Mouse (Mus musculus) limb, embryonic 12.5 days (tissue): ENCODE data around the gene Alk. TPM values are rescaled to one million over a fixed set of nuclear protein-coding genes. Genes with fewer than 3 reads are reported as not detected.

Experiments used
- ATAC-seq: fragments of 200-750 bp; cut with Nextera tagmentation; 2 replicates; pipeline ENCODE4 v1.8.0; 2017; ENCODE audit warnings: low read depth, moderate TSS enrichment; ENCODE audit not compliant: insufficient number of reproducible peaks, insufficient read depth, low FRiP score, low TSS enrichment
- H3K27ac ChIP-seq: fragments of 300-500 bp; sonication (generic); 2 replicates; pipeline ENCODE4 v1.5.1; 2016; ENCODE audit warnings: mild to moderate bottlenecking, moderate library complexity
- H3K27me3 ChIP-seq: fragments of 300-500 bp; sonication (generic); 2 replicates; pipeline ENCODE4 v1.6.1; 2016; ENCODE audit warnings: mild to moderate bottlenecking, moderate library complexity
- H3K36me3 ChIP-seq: fragments of 300-500 bp; sonication (generic); 2 replicates; pipeline ENCODE4 v1.6.1; 2016; ENCODE audit warnings: mild to moderate bottlenecking, moderate library complexity
- H3K4me1 ChIP-seq: fragments of 300-500 bp; sonication (generic); replicated peaks from 2 replicates; pipeline ENCODE4 v1.6.1; 2016
- H3K4me2 ChIP-seq: fragments of 300-500 bp; sonication (generic); 2 replicates; pipeline ENCODE4 v1.6.1; 2016; ENCODE audit warnings: mild to moderate bottlenecking, moderate library complexity
- H3K4me3 ChIP-seq: fragments of 300-500 bp; sonication (generic); replicated peaks from 2 replicates; pipeline ENCODE4 v1.5.1; 2016; ENCODE audit warnings: mild to moderate bottlenecking
- H3K9ac ChIP-seq: fragments of 300-500 bp; sonication (generic); replicated peaks from 2 replicates; pipeline ENCODE4 v1.6.1; 2016; ENCODE audit warnings: mild to moderate bottlenecking, moderate library complexity
- H3K9me3 ChIP-seq: fragments of 300-500 bp; sonication (generic); 2 replicates; pipeline ENCODE4 v1.6.1; 2016; ENCODE audit warnings: mild to moderate bottlenecking, moderate library complexity
- WGBS: fragments of 180-500 bp; shearing (Covaris S2); methylation state at CpG from one replicate; pipeline ENCODE4 v1.1.7; 2016; 5-methylcytosine and 5-hydroxymethylcytosine counted together
- polyA plus RNA-seq: library from polyadenylated mRNA; unstranded; fragments of >200 nt; fragmentation: Nextera tagmentation; extraction: Ambion mirVana; gene quantifications from 2 replicates; pipeline ENCODE4 v1.2.1, GENCODE M21; 2016

The Alk gene
- polyA plus RNA-seq, 1 experiment from 2014 or later = 0.44 TPM

DNA sequence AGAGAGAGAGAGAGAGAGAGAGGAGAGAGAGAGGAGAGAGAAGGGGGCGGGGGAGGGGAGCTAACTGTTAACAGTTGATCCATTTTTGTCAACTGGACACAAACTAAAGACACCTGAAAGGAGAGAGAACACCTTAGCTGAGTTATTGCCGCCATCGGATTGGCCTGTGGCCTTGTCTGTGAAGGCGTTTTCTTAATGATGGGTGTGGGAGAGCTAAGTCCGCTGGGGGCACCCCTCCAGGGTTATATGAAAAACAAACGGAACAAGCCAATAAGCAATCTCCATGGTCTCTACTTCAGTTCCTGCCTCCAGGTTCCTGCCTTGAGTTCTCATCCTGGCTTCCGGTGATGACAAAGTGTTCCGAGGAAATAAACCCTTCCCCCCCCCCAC is 734.2 kb downstream of the Alk start:
- H3K36me3 ChIP-seq = no peaks in the 10 kb centered on the region
- H3K27ac ChIP-seq = no peak overlapping the region
- H3K4me3 ChIP-seq = peak overlapping the region; percentile 49; the same call in 1 of the 2 replicates
- H3K9ac ChIP-seq = no peak overlapping the region
- peaks cover 8% of the 10 kb centered on the region; the same call in 1 of the 2 replicates for H3K27me3 ChIP-seq
- H3K9me3 ChIP-seq = no peaks in the 10 kb centered on the region
- ATAC-seq = no peak
- 0 out of 2 replicates have a peak, but pooled peaks cover 2% of the 10 kb centered on the region for H3K4me1 ChIP-seq
- H3K4me2 ChIP-seq = no peak overlapping the region
- 82% methylated on average over 7 of the region's 8 CpGs for WGBS

DNA sequence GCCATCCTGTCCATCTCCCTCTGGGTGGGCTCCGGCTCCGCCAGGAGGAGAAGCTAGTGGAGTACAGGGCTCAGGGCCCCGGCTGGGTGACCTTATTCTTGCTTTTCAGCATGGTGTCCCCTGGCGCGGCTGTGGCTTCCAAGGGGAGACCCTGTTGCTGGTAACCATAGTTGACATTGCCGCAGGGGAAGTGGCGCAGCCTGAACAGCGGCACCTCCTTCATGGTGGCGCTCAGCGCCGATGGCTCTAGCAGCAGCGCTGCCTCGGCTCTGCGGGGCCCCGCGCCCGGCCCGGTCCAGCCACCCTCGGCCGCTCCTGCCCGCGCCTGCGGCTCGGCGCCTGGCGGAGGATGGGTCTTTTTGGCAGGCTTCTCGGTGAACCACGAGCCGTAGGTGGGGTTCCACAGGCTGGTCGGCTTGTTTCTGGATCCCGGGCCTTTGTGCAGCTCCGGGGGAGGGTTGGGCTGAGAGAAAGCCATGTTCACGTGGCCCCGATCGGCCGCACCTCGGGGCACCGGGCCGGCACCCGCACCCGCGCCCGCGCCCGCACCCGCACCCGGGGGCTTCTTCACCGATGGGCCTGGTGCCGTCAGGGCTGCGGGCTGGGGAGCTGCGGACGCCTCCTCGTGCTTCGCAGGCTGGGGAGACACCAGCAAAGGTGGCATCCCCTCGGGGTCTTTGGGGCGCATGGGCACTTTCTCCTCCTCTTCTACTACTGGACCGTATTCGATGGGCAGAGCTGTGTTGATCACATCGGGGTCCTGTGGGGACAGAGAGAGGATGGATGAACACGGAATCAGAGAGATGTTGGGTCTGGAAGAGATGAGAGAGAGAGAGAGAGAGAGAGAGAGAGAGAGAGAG is 734.8 kb downstream of the Alk start:
- 0 out of 2 replicates have a peak overlapping the region, but pooled peaks have one; percentile 14 for H3K27ac ChIP-seq
- no peaks in the 10 kb centered on the region for H3K36me3 ChIP-seq
- WGBS = 6% methylated on average over 60 of the region's 60 CpGs
- H3K9ac ChIP-seq = peak overlapping the region; percentile 70
- peak overlapping the region; percentile 49 for H3K4me3 ChIP-seq
- H3K4me2 ChIP-seq = peak overlapping the region; percentile 80
- H3K27me3 ChIP-seq = peaks cover 8% of the 10 kb centered on the region; the same call in 1 of the 2 replicates
- no peaks in the 10 kb centered on the region for H3K9me3 ChIP-seq
- 0 out of 2 replicates have a peak, but pooled peaks have one; percentile 76 for ATAC-seq
- 0 out of 2 replicates have a peak, but pooled peaks cover 2% of the 10 kb centered on the region for H3K4me1 ChIP-seq

- no peak overlapping the region for H3K9ac ChIP-seq
- H3K9me3 ChIP-seq = no peaks in the 10 kb centered on the region
- H3K27ac ChIP-seq = no peak overlapping the region
- 86% methylated on average over 12 of the region's 12 CpGs for WGBS
- no peak overlapping the region for H3K4me2 ChIP-seq
- H3K4me1 ChIP-seq = 0 out of 2 replicates have a peak, but pooled peaks cover 2% of the 10 kb centered on the region
- no peak overlapping the region for H3K4me3 ChIP-seq
- no peaks in the 10 kb centered on the region for H3K36me3 ChIP-seq
- ATAC-seq = no peak
- H3K27me3 ChIP-seq = peaks cover 8% of the 10 kb centered on the region; the same call in 1 of the 2 replicates
These were observed 735.6 kb downstream of the Alk start for GRCm38 (mm10) chr17:71868828-71869227.

DNA sequence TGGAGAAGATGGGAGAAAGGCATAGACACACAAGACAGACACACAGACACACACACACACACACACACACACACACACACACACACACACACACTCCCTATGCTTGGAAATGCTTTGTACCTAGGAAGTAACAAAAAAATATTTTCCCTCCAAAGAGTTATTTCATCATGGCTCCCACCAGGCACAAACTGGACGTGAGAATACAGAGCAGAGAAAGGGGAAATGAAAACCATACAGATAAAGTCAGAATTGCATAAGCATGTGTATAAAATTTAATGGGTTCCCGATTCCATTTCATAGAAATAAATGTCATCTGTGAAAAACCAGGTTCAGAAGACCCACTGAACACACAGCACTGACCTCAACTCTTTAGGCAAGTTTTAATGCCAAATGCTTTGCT is 736.5 kb downstream of the Alk start:
- H3K27ac ChIP-seq = no peak overlapping the region
- no peak overlapping the region for H3K4me2 ChIP-seq
- ATAC-seq = no peak
- H3K9me3 ChIP-seq = no peaks in the 10 kb centered on the region
- H3K4me3 ChIP-seq = no peak overlapping the region
- no peaks in the 10 kb centered on the region for H3K36me3 ChIP-seq
- H3K27me3 ChIP-seq = peaks cover 8% of the 10 kb centered on the region; the same call in 1 of the 2 replicates
- WGBS = 76% methylated on average over 2 of the region's 2 CpGs
- H3K4me1 ChIP-seq = 0 out of 2 replicates have a peak, but pooled peaks cover 2% of the 10 kb centered on the region
- H3K9ac ChIP-seq = no peak overlapping the region

GRCm38 (mm10) chr17:71865437-71865836 is 739.0 kb downstream of the Alk start:
- no peak overlapping the region for H3K4me3 ChIP-seq
- peaks cover 6% of the 10 kb centered on the region; the same call in 1 of the 2 replicates for H3K27me3 ChIP-seq
- H3K4me1 ChIP-seq = 0 out of 2 replicates have a peak, but pooled peaks cover 2% of the 10 kb centered on the region
- H3K27ac ChIP-seq = no peak overlapping the region
- no peak overlapping the region for H3K4me2 ChIP-seq
- no peak for ATAC-seq
- no peaks in the 10 kb centered on the region for H3K9me3 ChIP-seq
- WGBS = 73% methylated on average over 5 of the region's 5 CpGs
- H3K9ac ChIP-seq = no peak overlapping the region
- H3K36me3 ChIP-seq = no peaks in the 10 kb centered on the region

DNA sequence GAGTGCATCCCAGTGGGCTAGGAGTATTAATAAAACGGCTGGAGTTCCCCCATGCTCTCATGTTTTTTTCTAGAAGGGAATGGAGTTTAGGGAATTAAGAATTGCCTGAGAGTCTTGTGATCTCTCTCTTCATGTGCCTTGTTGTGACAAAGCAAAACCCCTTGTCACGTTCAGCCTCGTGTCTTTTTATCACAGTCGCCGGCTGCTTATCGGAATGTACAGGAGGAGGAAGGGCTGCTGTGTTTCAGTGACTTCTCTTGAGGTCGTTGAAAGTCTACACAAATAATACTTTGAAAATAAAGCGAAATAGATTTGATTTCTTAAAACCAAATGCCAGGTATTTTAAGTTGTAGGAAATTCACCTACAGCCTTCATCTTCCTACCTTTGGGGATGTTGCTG is 740.4 kb downstream of the Alk start:
- H3K27ac ChIP-seq = no peak overlapping the region

DNA sequence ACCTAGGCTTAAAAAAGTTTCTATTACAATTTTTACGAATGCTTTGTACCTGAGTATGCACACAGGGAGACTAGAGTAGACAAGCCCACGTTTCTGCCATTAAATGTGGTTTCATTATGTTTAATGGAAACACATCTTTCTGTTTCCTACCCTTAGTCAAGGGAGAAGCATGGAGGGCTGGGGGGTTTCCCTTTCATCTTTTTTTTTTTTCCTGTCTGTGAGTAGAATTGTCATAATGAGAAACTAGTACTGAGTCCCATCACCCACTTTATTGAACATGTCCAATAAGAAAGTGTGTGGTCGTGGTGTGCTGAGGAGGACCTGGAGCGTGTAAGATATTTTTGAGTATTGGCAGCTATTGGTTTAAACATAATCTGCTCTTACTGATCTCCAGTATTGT is 741.5 kb downstream of the Alk start:
- no peak for ATAC-seq

More for the DNA sequence above, 740.4 kb downstream of the Alk start:
- Histone ChIP-seq H3K27me3 (no peaks in the 10 kb centered on the region), H3K36me3 (no peaks in the 10 kb centered on the region), H3K9me3 (no peaks in the 10 kb centered on the region; the same call in 1 of the 2 replicates), H3K4me3 (no peak overlapping the region), H3K4me2 (no peak overlapping the region), H3K9ac (no peak overlapping the region), H3K4me1 (no peaks in the 10 kb centered on the region)
- 90% methylated on average over 8 of the region's 8 CpGs for WGBS
- ATAC-seq = no peak

GRCm38 (mm10) chr17:71862184-71862583 is 742.2 kb downstream of the Alk start:
- Histone ChIP-seq H3K27me3 (no peaks in the 10 kb centered on the region), H3K4me3 (no peak overlapping the region), H3K4me1 (no peaks in the 10 kb centered on the region), H3K9me3 (no peaks in the 10 kb centered on the region; the same call in 1 of the 2 replicates), H3K27ac (no peak overlapping the region), H3K9ac (no peak overlapping the region), H3K4me2 (no peak overlapping the region), H3K36me3 (no peaks in the 10 kb centered on the region)
- WGBS = 87% methylated on average over 3 of the region's 3 CpGs
- no peak for ATAC-seq

More for the DNA sequence above, 741.5 kb downstream of the Alk start:
- WGBS = 83% methylated on average over 4 of the region's 4 CpGs
- H3K36me3 ChIP-seq = no peaks in the 10 kb centered on the region
- no peak overlapping the region for H3K4me3 ChIP-seq
- H3K9me3 ChIP-seq = no peaks in the 10 kb centered on the region; the same call in 1 of the 2 replicates
- no peaks in the 10 kb centered on the region for H3K27me3 ChIP-seq
- H3K4me2 ChIP-seq = no peak overlapping the region
- H3K4me1 ChIP-seq = no peaks in the 10 kb centered on the region
- no peak overlapping the region for H3K9ac ChIP-seq
- H3K27ac ChIP-seq = no peak overlapping the region

DNA sequence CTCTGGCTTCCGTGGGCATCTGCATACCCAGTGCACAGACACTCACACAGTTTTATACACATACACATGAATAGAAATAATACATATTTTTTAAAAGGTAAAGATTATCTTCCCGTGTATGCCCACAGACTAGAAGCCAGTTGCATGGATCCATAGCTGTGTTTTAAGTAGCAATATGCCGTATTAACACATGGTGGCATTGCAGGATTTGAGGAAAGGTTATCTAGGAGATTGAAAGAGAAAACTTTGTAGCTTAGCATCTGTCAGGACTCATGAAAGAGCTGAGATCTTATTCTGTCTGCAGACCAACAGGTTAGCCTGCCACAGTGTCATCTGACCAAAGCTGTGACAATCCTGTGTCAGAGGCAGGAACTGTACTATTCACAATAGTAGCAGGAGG is 772.5 kb downstream of the Alk start:
- Histone ChIP-seq H3K4me2 (no peak overlapping the region), H3K27ac (no peak overlapping the region), H3K27me3 (no peaks in the 10 kb centered on the region), H3K36me3 (no peaks in the 10 kb centered on the region), H3K4me1 (peaks cover 18% of the 10 kb centered on the region), H3K9me3 (no peaks in the 10 kb centered on the region), H3K4me3 (no peak overlapping the region), H3K9ac (no peak overlapping the region)
- 82% methylated on average over 3 of the region's 3 CpGs for WGBS
- no peak for ATAC-seq

GRCm38 (mm10) chr17:71828647-71829414 is 775.6 kb downstream of the Alk start:
- Histone ChIP-seq H3K4me1 (peaks cover 29% of the 10 kb centered on the region), H3K4me2 (no peak overlapping the region), H3K9me3 (no peaks in the 10 kb centered on the region), H3K27ac (no peak overlapping the region), H3K9ac (no peak overlapping the region), H3K36me3 (no peaks in the 10 kb centered on the region), H3K4me3 (no peak overlapping the region), H3K27me3 (peaks cover 8% of the 10 kb centered on the region)
- WGBS = 29% methylated on average over 12 of the region's 12 CpGs
- ATAC-seq = peak; percentile 53; the same call in 1 of the 2 replicates

DNA sequence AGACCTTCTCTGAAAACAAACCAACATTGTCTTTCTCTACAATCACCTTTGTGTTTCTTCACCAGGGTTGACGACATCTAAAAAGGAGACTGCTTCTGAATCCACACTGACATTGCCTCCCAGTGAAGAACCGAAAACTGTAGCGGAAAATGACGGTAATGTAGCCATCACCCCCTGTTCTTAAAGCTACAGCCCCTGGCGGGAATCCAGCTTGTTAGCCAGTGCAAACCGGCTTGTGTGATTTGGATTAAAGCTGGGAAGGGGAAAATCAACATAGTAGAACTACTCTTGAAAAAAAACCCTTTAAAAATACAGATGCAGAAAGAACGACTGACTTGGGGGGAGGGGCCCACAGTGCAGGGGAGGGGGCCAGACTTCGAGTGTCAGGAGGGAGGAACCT is 776.8 kb downstream of the Alk start:
- Histone ChIP-seq H3K9ac (no peak overlapping the region), H3K4me1 (peaks cover 36% of the 10 kb centered on the region), H3K9me3 (no peaks in the 10 kb centered on the region), H3K4me3 (no peak overlapping the region), H3K27me3 (peaks cover 8% of the 10 kb centered on the region), H3K36me3 (no peaks in the 10 kb centered on the region), H3K27ac (no peak overlapping the region), H3K4me2 (no peak overlapping the region)
- ATAC-seq = no peak
- WGBS = 72% methylated on average over 8 of the region's 8 CpGs
